Mouse (Mus musculus): ENCODE data around the gene A830031A19Rik.

A830031A19Rik gene

DNA sequence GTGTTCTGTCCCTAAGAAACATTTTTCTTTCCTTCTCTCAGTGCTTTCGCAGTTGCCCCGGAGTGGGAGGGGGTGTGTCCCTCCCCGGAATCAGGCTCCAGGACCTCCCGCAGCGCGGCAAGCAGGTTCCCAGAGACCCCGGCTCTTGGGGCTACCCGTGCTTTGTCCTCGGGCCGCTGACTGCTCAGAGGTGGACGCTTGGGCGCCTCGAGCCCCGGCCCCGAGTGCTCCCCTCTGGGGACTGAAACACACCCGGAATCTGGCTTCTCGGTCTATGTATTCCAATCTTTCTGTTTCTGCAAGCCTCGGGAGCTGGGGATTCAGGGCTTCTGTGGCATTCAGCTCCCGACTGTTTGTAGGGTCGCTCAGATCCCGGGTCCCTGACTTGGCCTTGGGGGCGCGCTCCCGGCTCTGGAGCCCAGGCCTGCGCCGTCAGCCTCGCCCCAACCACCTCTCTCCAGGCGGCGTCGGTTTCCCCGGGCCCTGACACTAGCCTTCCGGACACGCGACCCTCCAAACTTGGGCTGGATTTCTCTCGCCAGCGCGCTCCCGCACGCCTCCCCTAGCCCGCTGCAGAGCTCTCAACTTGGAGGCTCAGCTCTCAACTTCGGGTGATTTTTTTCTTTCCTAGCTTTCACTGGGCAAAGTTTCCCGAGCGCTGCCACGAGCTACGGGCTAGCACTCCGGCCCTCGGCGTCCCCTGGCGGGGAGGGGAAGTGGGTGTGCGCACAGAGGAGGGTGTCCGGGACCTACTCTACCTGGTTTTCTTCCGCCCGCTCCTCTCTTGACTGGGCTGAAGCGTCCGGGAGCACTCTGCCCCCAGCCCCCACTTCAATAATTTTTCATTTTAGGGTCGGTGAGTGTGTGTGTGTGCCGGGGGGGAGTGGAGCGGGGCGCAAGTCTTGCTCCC, 2.2 kb upstream of the A830031A19Rik start:
- peak; percentile 85 for DNase-seq

DNA sequence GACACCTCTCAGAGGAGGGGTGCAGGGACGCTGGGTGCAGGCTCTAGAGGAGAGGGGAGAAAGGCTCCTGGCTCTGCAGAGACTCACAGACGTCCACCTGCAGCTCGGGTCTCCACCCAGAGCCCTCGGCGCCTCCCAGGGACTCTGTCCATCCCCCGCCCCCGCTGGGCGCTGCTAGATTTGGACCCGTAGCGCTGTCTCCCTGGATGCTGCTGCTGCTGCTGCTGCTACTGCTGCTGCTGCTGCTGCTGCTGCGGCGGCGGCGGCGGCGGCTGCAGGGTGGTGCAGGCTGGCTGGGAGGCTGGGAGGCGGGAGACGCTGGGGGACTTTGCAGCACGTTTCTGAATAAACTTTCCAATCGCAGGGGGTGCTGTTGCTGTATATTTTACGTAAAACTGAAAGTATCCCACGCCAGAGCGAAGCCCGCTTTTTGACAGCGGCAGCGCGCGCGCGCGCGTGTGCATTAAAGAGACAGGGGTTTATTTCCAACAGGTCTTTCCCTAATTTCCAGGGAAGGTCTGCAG, 1.3 kb upstream of the A830031A19Rik start:
- peak; percentile 91 for DNase-seq

DNA sequence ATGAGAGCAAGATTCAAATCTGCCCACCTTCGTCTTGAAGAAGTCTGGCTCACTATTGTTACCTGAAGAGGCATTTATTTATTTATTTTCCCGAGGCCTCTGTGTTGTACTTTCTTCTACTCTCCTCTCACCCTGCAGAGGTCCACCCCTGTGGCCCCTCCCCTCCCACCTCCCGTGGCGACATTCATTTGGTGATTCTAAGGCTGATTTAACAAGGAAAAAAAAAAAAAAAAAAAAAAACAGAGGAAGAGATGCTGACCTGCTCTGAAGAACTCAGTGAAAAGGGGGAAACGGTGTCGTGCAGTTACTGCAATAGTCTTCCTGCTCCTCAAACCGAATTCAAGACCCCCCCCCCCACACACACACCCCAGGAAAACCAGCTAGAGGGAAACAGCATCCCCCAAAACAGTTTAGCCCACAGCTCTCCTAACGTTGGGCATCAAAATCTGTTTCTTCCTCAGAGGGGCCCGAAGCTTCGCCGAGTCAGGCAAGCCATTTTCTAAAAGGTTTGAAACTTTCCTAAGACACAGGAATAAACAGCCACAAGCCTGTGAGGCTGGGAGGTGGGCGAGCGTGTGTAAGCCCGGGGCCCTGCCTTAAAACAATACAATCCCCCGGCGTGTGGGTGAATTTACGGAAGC, 752 bp upstream of the A830031A19Rik start:
- DNase-seq = peak; percentile 47

DNA sequence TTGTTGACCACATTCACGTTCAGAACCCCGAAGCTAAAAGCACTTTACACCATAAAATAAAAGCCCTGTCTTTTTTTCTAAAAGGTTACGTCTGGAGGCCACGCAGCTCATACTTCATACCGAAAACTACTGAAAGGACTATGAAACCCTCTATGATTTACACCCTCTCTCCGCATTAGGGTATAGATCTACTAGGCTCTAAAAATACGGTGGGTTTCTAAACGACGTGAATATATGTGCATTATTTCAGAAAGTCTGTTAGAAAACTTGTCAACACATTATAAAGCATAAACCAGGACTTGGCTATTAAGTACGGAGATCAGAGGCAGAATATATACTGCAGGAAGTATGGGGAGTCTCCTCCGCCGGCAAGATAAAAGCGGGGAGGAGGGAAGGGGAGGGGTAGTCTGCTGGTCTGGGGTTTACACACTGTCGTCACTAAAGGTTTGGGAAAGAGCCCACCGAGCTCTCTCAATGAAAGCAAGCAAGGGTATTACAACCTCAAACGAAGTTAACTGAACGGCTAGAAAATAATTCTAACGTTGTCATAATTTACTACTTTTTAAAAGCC, 748 bp downstream of the A830031A19Rik start:
- DNase-seq = peak; percentile 74

DNA sequence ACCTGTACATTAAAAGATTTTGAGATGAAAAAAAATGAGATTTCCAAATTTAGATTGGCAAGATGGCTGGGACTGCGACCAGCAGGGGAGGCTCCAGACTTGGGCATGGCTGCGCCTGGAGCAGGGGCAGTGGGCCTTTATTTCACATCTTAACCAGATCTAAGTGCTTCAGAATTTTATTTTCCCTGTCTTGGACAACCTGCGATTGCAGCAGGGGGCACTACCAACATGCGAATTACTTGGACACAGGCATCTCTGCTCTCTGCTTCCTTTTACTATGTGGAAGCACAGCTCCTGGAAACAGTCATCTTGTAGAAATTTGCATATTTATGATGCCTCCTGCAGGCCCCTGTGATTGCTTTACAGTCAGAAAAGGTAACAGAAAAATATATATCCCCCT, 9.5 kb downstream of the A830031A19Rik start:
- peak; percentile 60 for DNase-seq

DNA sequence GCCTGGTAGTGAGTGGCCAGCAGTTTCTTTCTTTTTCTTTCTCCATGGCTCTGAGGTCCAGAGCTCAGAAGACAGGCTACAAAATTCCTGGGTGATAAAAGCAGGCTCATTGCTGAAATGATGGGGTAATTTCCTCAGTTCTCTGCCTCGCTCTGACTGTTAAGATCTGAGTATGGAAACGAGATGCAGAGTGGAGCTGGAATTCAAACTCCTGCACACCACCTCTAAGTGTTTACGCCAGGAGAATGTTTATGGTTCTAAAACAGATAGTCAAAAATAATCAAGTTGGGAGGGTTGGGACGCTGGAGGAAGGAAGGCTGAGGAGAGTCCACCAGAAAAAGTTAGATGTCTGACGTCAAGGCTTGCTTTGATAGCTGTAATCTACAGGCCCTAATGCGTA, 10.6 kb downstream of the A830031A19Rik start:
- no peak for DNase-seq

DNA sequence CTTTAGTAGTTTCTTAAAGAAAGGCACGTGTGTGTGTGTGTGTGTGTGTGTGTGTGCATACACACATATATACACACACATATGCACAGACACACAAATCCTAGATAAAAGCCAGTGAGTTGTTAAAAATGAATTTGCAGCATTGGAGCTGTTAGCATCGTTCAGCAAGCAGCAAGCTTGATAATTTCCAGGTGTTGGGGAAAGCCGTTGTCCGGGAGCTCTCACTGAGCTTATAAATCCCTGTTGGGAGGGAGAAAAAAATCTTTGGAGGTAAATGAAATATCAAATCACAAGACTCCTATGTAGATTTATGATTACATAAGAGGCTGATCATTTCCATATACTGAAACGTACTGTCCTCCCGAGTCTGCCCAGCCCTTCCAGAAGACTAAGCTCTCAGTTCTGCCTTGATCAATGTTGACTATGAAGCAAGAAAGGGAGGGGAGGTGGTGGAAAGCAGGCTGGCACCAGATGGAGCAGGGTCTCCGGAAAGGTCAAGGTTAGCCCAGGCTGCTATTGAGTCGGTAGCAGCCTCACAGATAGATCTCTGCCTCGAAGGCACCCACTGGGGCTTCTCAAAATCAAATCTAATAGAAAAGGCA, 12.3 kb downstream of the A830031A19Rik start:
- DNase-seq = peak; percentile 62

DNA sequence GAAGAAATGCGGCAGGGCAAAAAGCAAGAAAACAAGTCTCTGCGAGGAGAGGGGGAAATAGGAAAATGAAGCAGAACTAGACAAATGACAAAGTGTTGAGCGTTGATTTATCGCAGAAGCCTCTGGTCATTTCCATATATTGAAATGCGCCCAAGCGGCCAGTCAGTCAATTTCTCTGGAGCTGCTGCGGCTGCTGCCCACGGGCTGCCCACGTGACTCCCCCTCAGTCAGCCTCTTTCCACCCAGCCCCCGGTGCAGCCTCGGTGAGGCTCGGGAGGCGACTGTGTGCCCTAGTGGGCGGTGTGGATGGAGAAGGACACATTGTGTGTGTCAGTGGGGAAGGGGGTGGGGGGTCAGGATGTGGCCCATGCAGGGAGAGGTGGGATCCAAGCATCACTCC, 13.0 kb downstream of the A830031A19Rik start:
- DNase-seq = peak; percentile 78

DNA sequence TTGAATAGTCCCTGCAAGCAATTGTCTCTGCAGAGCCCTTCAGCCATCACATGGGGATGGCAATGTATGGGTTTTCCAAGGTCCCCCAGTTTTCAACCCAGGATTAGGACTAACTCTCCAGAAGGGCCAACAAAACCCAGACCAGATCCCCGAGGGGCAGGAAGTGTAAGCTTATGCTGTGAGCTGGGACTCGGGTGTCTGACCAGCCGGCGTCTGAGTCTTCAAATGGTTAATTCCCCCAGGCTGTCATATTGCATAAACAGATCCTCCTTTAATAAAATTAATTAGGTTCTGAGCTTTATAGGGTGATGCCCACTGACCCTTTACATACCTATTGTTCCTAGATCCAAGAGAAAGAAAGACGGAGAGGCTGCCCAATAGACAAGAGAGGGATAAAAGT, 14.4 kb downstream of the A830031A19Rik start:
- DNase-seq = peak; percentile 52

DNA sequence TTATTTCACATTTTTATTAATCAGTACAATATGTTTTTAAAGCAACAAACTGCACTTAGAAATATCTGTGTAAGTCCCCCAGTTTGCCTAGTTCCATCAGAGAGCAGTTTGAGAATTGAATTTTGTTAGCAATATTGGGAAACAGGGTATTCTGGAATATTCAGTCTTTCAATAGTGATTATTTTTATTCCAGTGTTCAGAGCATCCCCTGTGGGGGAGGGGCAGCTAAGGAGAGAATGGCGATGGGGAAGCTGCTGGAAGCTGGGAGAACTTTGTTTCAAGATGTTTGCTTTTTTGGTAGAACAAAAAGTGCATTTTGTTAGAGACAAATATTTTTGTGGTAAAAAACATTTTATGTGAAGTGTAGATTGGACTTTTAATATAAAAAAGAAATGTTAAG, 15.7 kb downstream of the A830031A19Rik start:
- peak; percentile 62 for DNase-seq

DNA sequence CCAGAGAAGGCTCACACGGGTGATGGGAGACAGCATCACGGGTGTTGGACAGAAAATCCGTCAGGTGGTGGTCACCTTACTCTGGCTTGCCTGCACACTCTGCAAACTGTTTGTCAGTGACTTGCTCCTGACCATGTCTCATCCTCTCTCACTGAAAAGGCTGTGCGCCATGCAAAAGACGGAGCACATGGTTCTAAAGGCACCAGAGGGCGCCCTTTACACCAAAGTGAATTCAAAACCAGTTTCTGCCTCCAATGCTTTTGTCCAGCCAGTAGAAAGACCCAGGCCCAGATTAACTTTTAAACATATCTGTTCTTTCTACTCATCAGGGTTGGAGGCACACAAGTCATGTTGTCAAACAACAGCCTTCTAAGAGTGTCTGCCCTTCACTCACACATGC, 22.0 kb downstream of the A830031A19Rik start:
- peak; percentile 69 for DNase-seq

DNA sequence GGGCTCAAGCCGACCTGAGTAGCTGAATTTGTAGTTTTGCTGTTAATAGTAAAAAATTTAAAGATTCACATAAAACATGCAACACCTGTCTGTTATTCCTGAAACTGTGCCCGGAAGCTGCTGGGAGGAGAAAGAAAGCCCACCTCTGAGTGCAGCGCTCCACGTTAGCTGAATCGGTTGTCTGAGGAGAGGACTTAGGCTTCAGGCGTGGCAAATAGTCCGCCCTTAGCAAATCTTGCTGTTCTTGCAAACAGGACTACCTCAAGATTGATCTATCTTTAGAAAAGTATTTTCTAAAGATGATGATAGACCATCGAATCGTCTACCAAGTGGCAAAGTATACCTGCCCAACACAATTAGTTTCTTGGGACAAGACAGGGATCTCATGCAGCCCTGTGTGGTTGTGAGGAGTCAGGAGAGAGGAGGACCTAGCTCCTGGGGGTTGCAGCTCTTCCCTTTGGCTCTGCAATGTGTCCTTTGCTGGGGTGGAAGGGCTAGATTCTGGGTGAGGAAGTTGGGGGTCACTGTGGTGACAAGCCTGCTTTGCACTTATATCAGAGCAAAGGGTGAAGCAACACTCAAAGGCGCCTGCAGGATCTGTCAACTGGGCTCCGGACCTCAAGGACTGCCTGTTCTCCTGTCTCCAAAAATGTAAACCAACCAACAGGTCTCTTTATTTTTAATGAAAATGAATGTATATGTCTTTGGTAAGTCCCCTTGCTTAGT, 24.7 kb downstream of the A830031A19Rik start:
- DNase-seq = no peak

DNA sequence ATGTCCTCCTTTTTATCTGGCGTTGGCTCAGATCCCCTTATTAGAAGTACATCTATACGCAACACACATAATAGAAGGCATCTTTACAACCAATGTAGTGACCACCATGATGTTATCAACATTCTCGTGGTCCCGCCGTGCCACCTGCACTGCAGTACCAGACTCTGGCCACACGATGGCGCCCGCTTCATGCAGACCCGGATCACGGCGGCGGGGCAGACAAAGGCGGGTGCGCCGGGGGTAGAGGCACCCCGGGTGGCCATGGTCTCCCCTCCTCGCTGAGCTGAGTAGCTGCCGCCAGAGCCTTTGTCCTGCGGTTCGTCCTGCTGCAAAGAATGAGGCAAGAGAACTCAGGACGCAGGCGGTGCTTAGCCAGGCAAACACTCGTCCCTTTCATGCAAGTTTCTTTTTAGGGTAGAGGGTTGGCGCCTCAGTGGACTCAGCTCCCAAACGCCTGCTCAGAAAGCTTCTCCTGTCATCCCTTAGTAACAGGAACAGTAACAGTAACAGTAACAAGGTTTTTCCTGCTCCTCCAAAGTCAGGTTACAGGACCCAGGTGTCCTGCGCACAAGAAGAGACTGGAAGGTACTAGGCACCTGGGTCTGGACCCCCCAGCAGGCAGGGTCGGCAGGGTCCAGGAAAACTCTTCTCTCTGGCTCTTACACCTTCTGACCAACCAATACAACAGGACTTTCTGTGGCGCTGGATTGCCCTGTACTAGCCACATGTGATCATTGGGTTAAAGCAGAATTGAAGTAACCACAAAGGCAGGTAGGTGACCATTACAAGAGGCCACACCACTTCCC, 25.4 kb downstream of the A830031A19Rik start:
- peak; percentile 91 for DNase-seq

DNA sequence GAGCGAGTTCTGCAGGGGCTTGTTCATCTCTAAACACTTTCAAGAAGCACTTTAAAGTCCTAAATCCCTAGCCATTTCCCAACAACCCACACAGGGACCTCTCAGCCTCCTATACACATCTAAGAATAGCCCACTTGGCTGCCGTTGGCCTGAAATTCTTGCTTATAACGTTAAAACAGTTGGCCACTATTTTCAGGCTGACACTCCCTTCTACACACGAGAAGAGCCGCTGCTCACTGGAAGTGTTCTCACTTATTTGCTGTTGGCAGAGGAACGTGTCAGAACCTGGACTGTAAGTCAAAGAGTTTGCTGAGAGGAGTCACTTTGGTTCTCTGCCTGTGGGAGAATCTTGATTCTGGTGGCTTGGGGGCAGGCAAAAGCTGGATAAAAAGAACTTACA, 30.8 kb downstream of the A830031A19Rik start:
- no peak for DNase-seq

DNA sequence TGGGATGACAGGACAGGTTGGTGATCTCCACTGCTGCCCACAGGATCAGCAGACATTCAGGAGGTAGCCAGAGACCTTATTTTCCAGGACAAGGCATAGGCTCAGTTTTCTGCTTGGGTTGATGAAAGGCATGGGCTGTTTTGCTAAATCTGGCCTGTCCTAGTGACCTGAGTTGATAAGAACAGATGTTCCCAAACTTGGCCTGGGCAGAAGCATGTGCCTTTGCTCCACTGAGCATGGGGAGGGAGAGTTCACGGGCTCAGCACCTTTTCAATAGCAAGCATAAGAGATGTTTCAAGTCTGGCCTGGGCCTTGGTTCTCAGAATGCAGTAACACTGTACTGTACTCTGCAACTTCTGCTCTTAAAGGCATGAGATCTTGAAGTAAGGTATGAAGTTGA, 54.1 kb downstream of the A830031A19Rik start:
- DNase-seq = no peak

DNA sequence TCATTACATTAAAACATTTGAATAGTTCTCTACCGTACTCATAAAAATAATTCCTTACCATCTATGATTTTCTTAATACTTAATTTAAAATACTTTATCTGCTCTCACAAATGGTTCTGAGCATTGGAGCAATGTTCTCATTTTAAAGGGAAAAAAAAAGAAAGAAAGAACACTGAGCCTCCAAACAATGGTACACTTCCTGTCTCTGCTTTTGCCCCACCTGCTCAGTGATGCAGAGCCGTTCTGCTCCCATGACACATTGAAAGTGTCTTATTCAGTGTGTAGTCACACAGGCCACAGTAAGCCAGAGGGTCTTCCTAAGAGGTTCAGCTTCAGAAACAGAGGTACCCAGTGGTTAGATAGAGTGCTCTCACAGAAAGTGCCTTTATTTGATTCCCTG, 56.1 kb downstream of the A830031A19Rik start:
- DNase-seq = no peak

DNA sequence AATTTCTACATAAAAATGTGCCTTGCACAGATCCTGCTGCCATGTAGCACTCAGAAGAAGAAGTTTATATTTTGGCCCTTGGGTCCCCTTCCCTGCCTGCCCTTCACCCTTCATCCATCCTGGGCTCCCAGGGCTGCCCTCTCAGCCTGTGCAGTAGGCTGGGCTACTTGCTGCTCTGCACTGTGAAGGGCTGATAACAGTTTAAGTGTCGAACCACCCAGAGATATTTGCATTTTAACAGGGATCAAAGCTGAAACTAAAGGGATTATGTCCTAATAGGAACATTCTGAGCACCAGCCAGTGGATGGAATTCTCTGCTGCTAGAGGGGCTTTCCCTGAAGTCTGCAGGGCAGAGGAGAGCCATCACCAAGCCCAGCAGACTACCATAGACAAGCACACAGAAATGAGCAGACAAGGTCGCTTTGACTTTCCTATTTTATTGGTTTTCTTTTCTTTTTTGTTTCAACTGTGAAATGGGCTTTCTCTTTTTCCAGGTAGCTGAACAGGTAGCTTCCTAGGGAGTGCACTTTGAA, 58.1 kb downstream of the A830031A19Rik start:
- no peak for DNase-seq

DNA sequence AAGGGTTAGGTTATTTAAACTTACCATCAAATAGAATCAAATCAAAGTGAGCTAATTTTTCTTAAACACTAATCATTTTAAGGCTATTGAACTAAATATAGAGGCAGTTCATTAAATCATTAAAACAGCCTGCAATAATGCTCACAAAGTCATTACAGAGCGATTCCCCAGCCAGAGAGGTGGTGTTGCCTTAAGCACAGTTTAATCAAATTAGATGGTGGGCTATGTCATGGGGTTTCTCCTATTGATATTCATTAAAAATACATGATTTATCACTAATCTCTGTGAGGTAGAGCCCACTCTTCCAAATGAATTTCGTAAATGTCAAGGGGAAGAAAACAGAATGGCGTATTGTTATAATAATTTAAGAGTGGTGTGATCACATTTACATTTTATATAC, 58.8 kb downstream of the A830031A19Rik start:
- DNase-seq = no peak

DNA sequence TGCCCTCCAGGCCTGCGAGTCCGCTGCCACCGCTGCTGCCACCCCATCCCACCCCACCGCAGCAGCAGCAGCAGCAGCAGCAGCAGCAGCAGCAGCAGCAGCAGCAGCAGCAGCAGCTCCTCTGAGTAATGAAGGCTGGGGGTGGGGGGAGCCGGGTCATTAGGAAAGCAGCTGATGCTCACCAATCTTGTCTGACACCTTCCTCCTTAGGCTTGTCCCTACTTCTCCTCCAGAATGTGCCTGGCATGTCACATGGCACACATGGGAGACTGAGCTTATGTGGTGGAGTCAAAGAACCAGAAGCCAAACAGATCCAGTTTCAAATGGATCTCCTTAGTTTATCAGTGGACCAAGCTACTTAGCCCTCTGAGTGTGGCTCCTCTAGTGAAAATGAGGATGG, 60.2 kb downstream of the A830031A19Rik start:
- DNase-seq = no peak

DNA sequence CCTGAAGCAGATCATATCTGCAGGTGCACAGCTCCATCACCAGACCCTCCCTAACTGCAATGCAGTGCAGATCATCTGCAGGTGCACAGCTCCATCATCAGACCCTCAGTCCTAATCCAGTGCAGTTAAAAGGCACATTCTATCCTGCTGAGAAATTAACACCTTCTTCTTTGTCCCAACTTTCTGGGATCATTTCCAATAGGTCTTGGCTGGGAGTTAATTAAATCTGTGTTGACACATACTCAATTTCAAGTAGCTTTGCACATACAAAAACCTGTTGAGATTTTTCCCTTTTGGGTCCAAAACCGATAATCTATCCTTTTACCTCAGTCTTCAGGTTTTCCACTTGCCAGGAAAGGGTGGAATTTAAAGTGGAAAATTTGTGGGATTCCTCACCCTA, 62.6 kb downstream of the A830031A19Rik start:
- DNase-seq = no peak

DNA sequence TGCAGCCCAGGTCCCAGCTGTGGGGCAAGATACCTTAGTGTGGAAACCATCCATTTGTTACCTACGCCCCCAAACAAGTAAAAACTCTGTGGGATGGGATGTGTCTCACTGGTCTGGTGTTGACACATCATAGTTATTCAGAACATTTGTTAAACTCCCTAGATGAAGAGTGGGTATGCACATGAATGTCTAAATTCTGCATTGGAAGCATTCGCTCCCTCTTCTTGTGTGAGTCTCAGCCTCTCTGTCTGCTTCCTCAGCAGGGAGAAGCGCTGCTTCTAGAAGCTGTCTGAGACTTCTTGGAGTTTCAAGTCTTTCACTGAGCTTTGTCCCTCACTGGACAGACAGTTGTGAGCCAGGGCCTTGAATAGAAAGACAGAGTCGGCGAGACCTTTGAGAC, 65.9 kb downstream of the A830031A19Rik start:
- DNase-seq = no peak
